Mouse (Mus musculus): ENCODE measurements around the gene Tmem232.

DNA sequence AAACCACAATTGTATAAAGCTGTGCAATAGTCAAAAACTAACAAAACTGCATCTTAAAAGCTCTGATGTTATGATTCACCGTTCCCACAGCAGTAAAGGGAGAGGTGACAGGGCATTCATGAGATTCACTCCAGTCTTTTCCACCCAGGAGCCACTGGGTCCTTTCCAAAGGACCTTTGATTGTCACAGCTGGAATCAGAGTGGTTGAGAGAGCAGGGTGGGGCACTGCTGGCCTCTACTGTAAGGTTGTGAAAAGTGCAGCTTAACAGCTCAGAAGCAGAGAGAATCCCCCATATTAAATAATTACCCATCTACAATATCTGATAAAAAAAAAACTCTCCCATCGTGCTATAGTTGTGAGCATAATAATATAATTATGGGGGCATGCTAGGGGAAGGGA lies 288.4 kb downstream of the Tmem232 start:
- TF ChIP-seq CTCF (IDR thresholded peaks at IDR 0.05; ENCODE audit: insufficient read depth, low read length) (no peak), POLR2A (IDR thresholded peaks at IDR 0.05; ENCODE audit: borderline replicate concordance, extremely low read depth, low read depth, low read length) (no peak)

Measured in lung, adult 2 months (tissue).